Mouse (Mus musculus): ENCODE data around the gene Lsamp.

DNA sequence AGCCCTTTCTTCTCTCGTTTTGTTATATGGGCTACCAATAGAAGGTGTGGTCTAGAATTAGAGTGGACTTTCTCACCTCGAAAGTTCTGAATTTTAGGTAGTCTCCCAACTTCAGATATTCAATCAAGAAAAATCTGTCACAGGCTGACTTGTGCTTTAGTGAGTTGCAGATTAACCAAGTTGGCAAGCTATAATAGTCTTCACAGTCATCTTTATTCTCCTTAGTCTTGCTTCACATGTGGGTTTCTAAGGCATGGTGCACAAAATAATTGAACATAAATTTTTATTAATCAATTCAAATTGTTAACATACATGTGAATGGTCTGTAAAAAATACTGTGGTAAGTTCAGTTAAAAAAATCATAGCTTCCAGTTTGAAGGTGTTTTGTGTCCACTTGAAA is 930.0 kb downstream of the Lsamp start:
- TF ChIP-seq USF2 (conservative IDR thresholded peaks at IDR 0.05; ENCODE audit: low read depth, low read length) (no peak), KAT2A (IDR thresholded peaks at IDR 0.05; ENCODE audit: insufficient replicate concordance, low read length) (no peak), CTCF (conservative IDR thresholded peaks at IDR 0.05 in 1 of 2, IDR thresholded peaks at IDR 0.05 in 1 of 2; ENCODE audit: low read depth in 2 of 2, low read length in 2 of 2) (no peak), BHLHE40 (IDR thresholded peaks at IDR 0.05; ENCODE audit: low read depth, low read length) (no peak), TBP (conservative IDR thresholded peaks at IDR 0.05; ENCODE audit: low read depth, low read length) (no peak), POLR2A (IDR thresholded peaks at IDR 0.05; ENCODE audit: low read depth, low read length) (no peak), PAX5 (IDR thresholded peaks at IDR 0.05; ENCODE audit: low read length) (no peak), MAX (IDR thresholded peaks at IDR 0.05; ENCODE audit: low read length) (no peak), MAZ (IDR thresholded peaks at IDR 0.05; ENCODE audit: low read depth, low read length) (no peak), CHD1 (IDR thresholded peaks at IDR 0.05; ENCODE audit: low read depth, low read length) (no peak), ZC3H11A (IDR thresholded peaks at IDR 0.05; ENCODE audit: low read depth, low read length) (no peak), EP300 (IDR thresholded peaks at IDR 0.05; ENCODE audit: low read length) (no peak)
